Mouse (Mus musculus): ENCODE results near the gene Itgb4. TPM values are rescaled to one million over a fixed set of nuclear protein-coding genes. Genes with fewer than 3 reads are reported as not detected.
A peak's percentile ranks its signal among the peaks of the same experiment; 100 is the strongest.

Itgb4 gene
- polyA plus RNA-seq, 1 experiment, result 1.3 TPM

DNA sequence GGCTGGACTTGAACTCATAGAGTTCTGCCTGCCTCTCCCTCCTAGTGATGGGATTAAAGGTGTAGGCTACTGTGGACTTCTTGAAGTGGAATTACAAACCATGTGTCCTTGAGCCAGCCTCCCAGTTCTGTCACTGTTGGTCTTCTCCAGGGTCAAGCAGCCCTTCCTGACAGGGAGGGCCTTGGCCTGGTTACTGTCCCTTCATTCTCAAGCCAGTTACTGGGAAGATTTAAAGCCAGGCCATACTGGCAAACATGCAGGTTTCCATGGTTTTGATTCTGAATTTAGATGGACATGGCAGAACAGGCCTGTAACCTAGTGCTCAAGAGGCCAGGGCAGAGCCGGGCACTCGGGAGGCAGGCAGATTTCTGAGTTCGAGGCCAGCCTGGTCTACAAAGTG, 20.7 kb downstream of the Itgb4 start:
- TF ChIP-seq POLR2A (IDR thresholded peaks at IDR 0.05; ENCODE audit: low read depth, low read length) (no peak), CTCF (IDR thresholded peaks at IDR 0.05; ENCODE audit: borderline replicate concordance, insufficient read depth, low read length) (no peak)
- no peak overlapping the region for H3K4me3 ChIP-seq (ENCODE audit: insufficient read depth, low read length)
- no peaks in the 10 kb centered on the region for H3K4me1 ChIP-seq (ENCODE audit: control insufficient read depth, insufficient read depth, low read length)
- H3K27ac ChIP-seq (ENCODE audit: insufficient read depth, low read length), result no peak overlapping the region

- no peak overlapping the region for H3K4me3 ChIP-seq (ENCODE audit: insufficient read depth, low read length)
- TF ChIP-seq POLR2A (IDR thresholded peaks at IDR 0.05; ENCODE audit: low read depth, low read length), result no peak
- TF ChIP-seq CTCF (IDR thresholded peaks at IDR 0.05; ENCODE audit: borderline replicate concordance, insufficient read depth, low read length), result no peak
Observed at GRCm38 (mm10) chr11:115997047-115997446, 22.5 kb downstream of the Itgb4 start.

GRCm38 (mm10) chr11:115997662-115998061, 23.2 kb downstream of the Itgb4 start:
- TF ChIP-seq POLR2A (IDR thresholded peaks at IDR 0.05; ENCODE audit: low read depth, low read length) (no peak), CTCF (IDR thresholded peaks at IDR 0.05; ENCODE audit: borderline replicate concordance, insufficient read depth, low read length) (no peak)
- Histone ChIP-seq H3K4me3 (ENCODE audit: insufficient read depth, low read length) (no peak overlapping the region), H3K27ac (ENCODE audit: insufficient read depth, low read length) (no peak overlapping the region), H3K4me1 (ENCODE audit: control insufficient read depth, insufficient read depth, low read length) (no peaks in the 10 kb centered on the region)

More at GRCm38 (mm10) chr11:115997047-115997446, 22.5 kb downstream of the Itgb4 start:
- no peak overlapping the region for H3K27ac ChIP-seq (ENCODE audit: insufficient read depth, low read length)
- H3K4me1 ChIP-seq (ENCODE audit: control insufficient read depth, insufficient read depth, low read length), result no peaks in the 10 kb centered on the region

DNA sequence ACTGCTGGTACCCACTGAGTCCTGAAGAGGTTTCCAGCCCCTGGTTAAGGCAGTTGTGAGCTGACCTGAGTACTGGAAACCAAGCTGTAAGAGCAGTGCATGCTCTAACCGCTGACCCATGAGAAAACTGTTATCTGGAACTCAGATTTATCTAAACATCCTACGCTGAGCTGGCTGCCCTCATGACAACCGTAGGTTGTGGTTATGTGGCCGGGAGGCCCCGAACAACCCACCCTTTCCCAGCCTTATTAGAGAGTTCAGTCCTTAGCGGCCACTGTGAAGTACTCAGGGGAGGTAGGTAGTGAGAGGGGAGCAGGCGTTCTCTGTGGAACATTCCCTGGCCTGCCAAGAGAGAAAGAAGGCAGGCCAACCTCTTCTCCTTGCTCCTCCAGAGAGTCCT, 24.5 kb downstream of the Itgb4 start:
- Histone ChIP-seq H3K27ac (ENCODE audit: insufficient read depth, low read length) (no peak overlapping the region), H3K4me3 (ENCODE audit: insufficient read depth, low read length) (no peak overlapping the region), H3K4me1 (ENCODE audit: control insufficient read depth, insufficient read depth, low read length) (no peaks in the 10 kb centered on the region)
- TF ChIP-seq POLR2A (IDR thresholded peaks at IDR 0.05; ENCODE audit: low read depth, low read length) (no peak), CTCF (IDR thresholded peaks at IDR 0.05; ENCODE audit: borderline replicate concordance, insufficient read depth, low read length) (no peak)

GRCm38 (mm10) chr11:115999538-116000143, 25.1 kb downstream of the Itgb4 start:
- H3K27ac ChIP-seq (ENCODE audit: insufficient read depth, low read length), result no peak overlapping the region
- no peak for TF ChIP-seq POLR2A (IDR thresholded peaks at IDR 0.05; ENCODE audit: low read depth, low read length)
- TF ChIP-seq CTCF (IDR thresholded peaks at IDR 0.05; ENCODE audit: borderline replicate concordance, insufficient read depth, low read length), result peak; percentile 38; the same call in 1 of the 2 replicates
- no peak overlapping the region for H3K4me3 ChIP-seq (ENCODE audit: insufficient read depth, low read length)
- no peaks in the 10 kb centered on the region for H3K4me1 ChIP-seq (ENCODE audit: control insufficient read depth, insufficient read depth, low read length)

DNA sequence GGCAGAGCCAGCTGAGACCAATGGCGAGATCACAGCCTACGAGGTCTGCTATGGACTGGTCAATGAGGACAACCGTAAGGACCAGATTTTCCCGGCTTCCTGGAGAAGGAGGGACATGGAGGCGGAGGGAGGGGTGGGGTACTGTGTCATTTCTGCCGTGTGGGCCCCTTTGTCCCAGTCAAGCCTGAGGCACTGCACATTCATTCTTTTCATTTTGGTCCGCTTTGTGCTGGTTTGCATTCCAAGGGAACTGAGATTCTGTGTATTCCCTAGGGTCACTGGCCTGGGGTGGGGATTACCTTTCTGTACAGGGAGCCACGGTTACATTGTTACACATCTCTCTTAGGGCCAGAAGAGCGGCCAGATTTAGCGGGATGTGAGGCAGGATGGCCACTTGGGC, 26.1 kb downstream of the Itgb4 start:
- no peak for TF ChIP-seq CTCF (IDR thresholded peaks at IDR 0.05; ENCODE audit: borderline replicate concordance, insufficient read depth, low read length)
- TF ChIP-seq POLR2A (IDR thresholded peaks at IDR 0.05; ENCODE audit: low read depth, low read length), result no peak
- Histone ChIP-seq H3K4me3 (ENCODE audit: insufficient read depth, low read length) (no peak overlapping the region), H3K4me1 (ENCODE audit: control insufficient read depth, insufficient read depth, low read length) (peaks cover 3% of the 10 kb centered on the region; the same call in 1 of the 2 replicates), H3K27ac (ENCODE audit: insufficient read depth, low read length) (no peak overlapping the region)

DNA sequence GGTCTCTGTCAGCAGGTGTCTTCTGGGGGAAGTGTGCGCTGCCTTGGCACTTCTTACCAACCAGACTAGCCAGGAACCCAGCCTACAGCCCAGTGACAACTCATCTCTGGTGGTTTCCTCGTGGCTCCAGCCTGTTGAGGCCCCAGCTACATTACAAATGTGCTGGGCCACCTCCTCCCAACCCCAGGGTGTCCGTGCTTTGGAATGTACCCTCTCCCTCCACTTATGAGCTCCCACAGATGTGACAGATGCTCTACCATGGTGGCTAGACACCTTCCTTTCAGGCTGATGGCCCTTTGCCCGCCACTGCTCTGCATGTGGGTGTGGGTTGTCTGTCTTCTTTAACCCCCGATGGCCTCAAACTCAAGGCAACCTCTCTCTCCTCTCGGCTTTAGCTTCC, 27.2 kb downstream of the Itgb4 start:
- no peak overlapping the region for H3K27ac ChIP-seq (ENCODE audit: insufficient read depth, low read length)
- TF ChIP-seq POLR2A (IDR thresholded peaks at IDR 0.05; ENCODE audit: low read depth, low read length) (no peak), CTCF (IDR thresholded peaks at IDR 0.05; ENCODE audit: borderline replicate concordance, insufficient read depth, low read length) (no peak)
- peaks cover 3% of the 10 kb centered on the region; the same call in 1 of the 2 replicates for H3K4me1 ChIP-seq (ENCODE audit: control insufficient read depth, insufficient read depth, low read length)
- no peak overlapping the region for H3K4me3 ChIP-seq (ENCODE audit: insufficient read depth, low read length)

GRCm38 (mm10) chr11:116002894-116003293, 28.4 kb downstream of the Itgb4 start:
- no peak overlapping the region for H3K27ac ChIP-seq (ENCODE audit: insufficient read depth, low read length)
- H3K4me3 ChIP-seq (ENCODE audit: insufficient read depth, low read length), result no peak overlapping the region
- TF ChIP-seq POLR2A (IDR thresholded peaks at IDR 0.05; ENCODE audit: low read depth, low read length) (peak; percentile 27; the same call in 1 of the 2 replicates), CTCF (IDR thresholded peaks at IDR 0.05; ENCODE audit: borderline replicate concordance, insufficient read depth, low read length) (no peak)
- peaks cover 3% of the 10 kb centered on the region; the same call in 1 of the 2 replicates for H3K4me1 ChIP-seq (ENCODE audit: control insufficient read depth, insufficient read depth, low read length)

DNA sequence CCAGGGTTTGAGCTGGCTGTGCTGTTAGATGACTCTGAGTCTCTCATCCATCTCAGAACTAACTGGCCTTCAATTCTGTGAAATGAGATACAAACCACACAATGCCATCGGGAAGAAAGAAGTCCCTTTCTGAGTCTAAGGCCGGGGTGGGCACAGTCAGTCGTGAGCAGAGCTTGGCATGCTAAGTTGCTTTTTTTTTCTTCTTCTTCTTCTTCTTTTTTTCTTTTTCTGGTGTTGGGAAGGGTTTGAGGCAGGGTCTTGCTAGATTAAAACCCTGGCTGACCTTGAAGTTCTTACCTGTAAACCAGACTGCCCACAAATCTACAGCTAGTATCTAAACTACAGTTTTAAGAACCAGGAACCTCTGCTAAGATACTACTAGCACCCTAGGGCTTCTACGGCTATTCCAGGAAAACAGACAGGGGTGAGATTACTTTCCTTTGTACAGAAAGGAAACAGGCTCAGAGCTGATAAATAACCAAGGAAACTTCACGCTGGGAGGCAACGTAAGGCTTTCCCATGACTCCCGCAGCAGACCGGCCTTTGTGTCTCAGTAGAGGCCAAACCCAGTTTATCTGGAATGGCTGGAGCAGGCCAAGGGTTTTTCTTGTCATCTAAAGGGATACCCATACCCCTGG, 29.8 kb downstream of the Itgb4 start:
- Histone ChIP-seq H3K4me3 (ENCODE audit: insufficient read depth, low read length) (no peak overlapping the region; the same call in 1 of the 2 replicates), H3K4me1 (ENCODE audit: control insufficient read depth, insufficient read depth, low read length) (peaks cover 3% of the 10 kb centered on the region; the same call in 1 of the 2 replicates), H3K27ac (ENCODE audit: insufficient read depth, low read length) (no peak overlapping the region)
- TF ChIP-seq CTCF (IDR thresholded peaks at IDR 0.05; ENCODE audit: borderline replicate concordance, insufficient read depth, low read length) (no peak), POLR2A (IDR thresholded peaks at IDR 0.05; ENCODE audit: low read depth, low read length) (0 out of 2 replicates have a peak, but pooled peaks have one; percentile 11)
